Mouse (Mus musculus): ENCODE measurements at regions not wholly inside any gene's neighbourhood (a gene's known extent, or its start where the extent isn't known, plus 50 kb on each side); places are given as distances from the start of the nearest gene placed in this dataset.

DNA sequence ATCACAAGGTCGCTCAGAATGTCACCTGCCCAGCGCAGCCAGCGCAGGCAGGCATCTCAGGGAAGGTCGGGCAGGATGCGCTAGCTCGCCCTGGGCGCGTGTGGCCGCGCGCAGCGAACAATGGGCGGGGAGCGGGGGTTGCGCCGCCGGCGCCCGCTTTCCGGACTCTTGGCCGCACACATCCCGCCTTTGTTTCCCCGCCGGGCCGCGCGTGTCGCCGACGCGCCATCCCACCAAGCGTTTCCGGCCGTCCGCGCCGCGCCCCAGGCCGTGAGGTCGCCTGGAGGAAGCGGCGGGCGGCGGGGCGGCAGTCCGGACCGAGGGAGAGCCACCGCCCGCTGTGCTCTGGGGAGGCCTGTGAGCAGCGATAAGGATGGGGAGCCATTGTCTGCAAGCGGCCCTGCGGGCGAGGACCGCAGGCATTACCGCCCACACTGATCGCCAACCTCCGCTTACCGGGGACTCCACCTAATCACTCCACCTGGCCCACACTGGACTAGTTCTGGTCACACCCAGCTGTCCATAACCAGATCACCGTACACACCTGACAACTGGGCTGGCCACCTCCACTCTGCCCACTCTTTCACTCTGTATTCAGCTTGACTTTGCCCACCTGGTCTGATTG is 354.3 kb upstream of the Gm10295 start:
- TF ChIP-seq POLR2A (IDR thresholded peaks at IDR 0.05; ENCODE audit: low read depth, low read length) (no peak), CTCF (conservative IDR thresholded peaks at IDR 0.05 in 1 of 2, IDR thresholded peaks at IDR 0.05 in 1 of 2; ENCODE audit: low read depth in 2 of 2, low read length in 2 of 2) (no peak), EP300 (IDR thresholded peaks at IDR 0.05; ENCODE audit: low read length) (no peak), KAT2A (IDR thresholded peaks at IDR 0.05; ENCODE audit: insufficient replicate concordance, low read length) (no peak), BHLHE40 (IDR thresholded peaks at IDR 0.05; ENCODE audit: low read depth, low read length) (no peak), ZC3H11A (IDR thresholded peaks at IDR 0.05; ENCODE audit: low read depth, low read length) (no peak), NELFE (IDR thresholded peaks at IDR 0.05; ENCODE audit: low read depth, low read length) (no peak), MEF2A (IDR thresholded peaks at IDR 0.05; ENCODE audit: borderline replicate concordance, low read depth, low read length) (no peak), JUN (IDR thresholded peaks at IDR 0.05; ENCODE audit: insufficient read depth, low read depth, low read length) (no peak), TCF12 (IDR thresholded peaks at IDR 0.05; ENCODE audit: low read depth, low read length) (no peak), IRF4 (IDR thresholded peaks at IDR 0.05; ENCODE audit: low read depth, low read length) (no peak), ZKSCAN1 (IDR thresholded peaks at IDR 0.05; ENCODE audit: borderline replicate concordance, low read depth, low read length) (no peak), RAD21 (IDR thresholded peaks at IDR 0.05; ENCODE audit: low read depth, low read length) (no peak)

Measured in CH12.LX (cell line).